Mouse (Mus musculus) urinary bladder, postnatal 0 days (tissue): ENCODE measurements around the gene Zfp97. TPM values are rescaled to one million over a fixed set of nuclear protein-coding genes. Genes with fewer than 3 reads are reported as not detected.

Source experiments
- polyA plus RNA-seq: library from polyadenylated mRNA; unstranded; fragments of >200 nt; fragmentation: Nextera tagmentation; extraction: Ambion mirVana; gene quantifications from 2 replicates; pipeline ENCODE4 v1.2.1, GENCODE M21; 2015

The Zfp97 gene
- 3.1 and 4.0 TPM in 2 replicates for polyA plus RNA-seq

GRCm38 (mm10) chr17:17120830-17121502, at the start of gene Zfp97:
Zfp97 (plus strand) TSS chr17:17121415.

Other genes with a start within 250 kb of the Zfp97 start
- 3.5 and 3.9 TPM in 2 replicates for gene Zfp960, start 57.3 kb upstream of the Zfp97 start, polyA plus RNA-seq